14 mouse cellular contexts compared by ENCODE assay signal in the genomic region with DNA sequence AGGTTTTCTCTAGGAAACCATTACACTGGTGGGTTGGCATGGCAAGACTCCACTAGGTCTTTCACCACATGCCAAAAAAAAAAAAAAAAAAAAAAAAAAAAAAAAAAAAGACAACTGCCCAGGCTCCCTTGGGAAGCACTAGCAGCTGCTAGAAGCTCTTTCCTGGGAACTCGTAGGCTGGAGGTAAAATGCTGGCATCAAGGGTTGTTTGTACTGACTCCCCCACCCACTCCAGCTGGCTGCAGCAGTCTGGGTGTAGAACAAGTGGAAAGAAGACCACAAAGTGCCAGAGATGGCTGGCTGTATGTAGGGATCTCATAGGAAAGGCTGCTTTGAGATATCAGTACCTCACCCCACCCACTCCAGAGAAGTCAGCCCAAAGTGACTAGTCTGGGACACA.
DNase-seq lines count a peak whose midpoint lies in the region; ATAC-seq and TF ChIP-seq lines count a peak whose summit lies in the region.
"Had no signal": no experiment of that assay in that cellular context is flagged by ENCODE, and none has a peak within 500 bp of the region (broad histone marks: within the 10 kb centered on the region; RNA-seq: fewer than 3 reads in every experiment).

No protein-coding gene starts in this region.

- no peak overlapping the region for H3K4me2 ChIP-seq in midbrain, postnatal 0 days (ENCODE audit: low read depth, low read length, poor library complexity, severe bottlenecking)
- H3K4me2 ChIP-seq: hindbrain, embryonic 12.5 days; midbrain, embryonic 11.5 days had no signal

- H3K27ac ChIP-seq in gastrocnemius, adult 2 months, result no peak overlapping the region
- H3K27ac ChIP-seq in midbrain, postnatal 0 days (ENCODE audit: low read depth, low read length), result no peak overlapping the region
- H3K27ac ChIP-seq in midbrain, embryonic 10.5 days (replicated peaks), result no peak overlapping the region
- H3K27ac ChIP-seq: hindbrain, embryonic 12.5 days had no signal

- whole genome bisulfite sequencing in midbrain, postnatal 0 days, result 38% methylated on average over 1 of the region's 1 CpGs
- WGBS in midbrain, embryonic 10.5 days, result 50% methylated on average over 1 of the region's 1 CpGs

- no peaks in the 10 kb centered on the region for H3K4me1 ChIP-seq in midbrain, postnatal 0 days (ENCODE audit: insufficient read depth, low read length)
- no peaks in the 10 kb centered on the region for H3K4me1 ChIP-seq in midbrain, embryonic 10.5 days

- ATAC-seq in midbrain, postnatal 0 days (ENCODE audit: low FRiP score), result no peak
- ATAC-seq: intestine, embryonic 16.5 days had no signal

- H3K36me3 ChIP-seq in midbrain, postnatal 0 days (ENCODE audit: insufficient read depth, low read length), result no peaks in the 10 kb centered on the region
- no peaks in the 10 kb centered on the region for H3K36me3 ChIP-seq in midbrain, embryonic 10.5 days
- H3K36me3 ChIP-seq: hindbrain, embryonic 12.5 days had no signal

- no peak overlapping the region for H3K9ac ChIP-seq in midbrain, postnatal 0 days (replicated peaks; ENCODE audit: low read length, poor library complexity, severe bottlenecking)
- H3K9ac ChIP-seq: hindbrain, embryonic 12.5 days had no signal

- no peak for TF ChIP-seq CTCF in gastrocnemius, adult 2 months (IDR thresholded peaks at IDR 0.05)
- TF ChIP-seq CTCF in midbrain, postnatal 0 days (IDR thresholded peaks at IDR 0.05), result no peak

- H3K9me3 ChIP-seq in midbrain, postnatal 0 days (ENCODE audit: low read length), result no peaks in the 10 kb centered on the region
- no peaks in the 10 kb centered on the region for H3K9me3 ChIP-seq in midbrain, embryonic 10.5 days (replicated peaks)
- H3K9me3 ChIP-seq: hindbrain, embryonic 12.5 days had no signal

- peak; percentile 10 for DNase-seq in gastrocnemius, postnatal 14 days
- DNase-seq in gastrocnemius, adult 2 months, result no peak
- peak; percentile 15 for DNase-seq in midbrain, postnatal 0 days (ENCODE audit: low spot score)
- DNase-seq in midbrain, embryonic 10.5 days (ENCODE audit: low spot score), result no peak
- peak; percentile 41 to 60 for DNase-seq in left cerebral cortex, postnatal 36 days (ENCODE audit: low spot score in 2 of 2)
- DNase-seq in embryo, embryonic 11 days, result no peak
- DNase-seq in urinary bladder, adult 2 months (ENCODE audit: low spot score), result no peak
- DNase-seq in kidney, postnatal 36 days, result no peak
- DNase-seq: cerebellum, postnatal 25 days; kidney, postnatal 14 days; lung, postnatal 36 days had no signal

- no peaks in the 10 kb centered on the region for H3K27me3 ChIP-seq in midbrain, postnatal 0 days (ENCODE audit: insufficient read depth, low read length)
- H3K27me3 ChIP-seq in midbrain, embryonic 10.5 days (ENCODE audit: low read depth, poor library complexity, severe bottlenecking), result no peaks in the 10 kb centered on the region
- H3K27me3 ChIP-seq: hindbrain, embryonic 12.5 days had no signal

- H3K4me3 ChIP-seq in gastrocnemius, adult 2 months, result no peak overlapping the region
- H3K4me3 ChIP-seq in midbrain, postnatal 0 days (ENCODE audit: low read depth, low read length), result no peak overlapping the region
- H3K4me3 ChIP-seq in midbrain, embryonic 10.5 days, result no peak overlapping the region
- H3K4me3 ChIP-seq: hindbrain, embryonic 12.5 days had no signal

- intact Hi-C loops in gastrocnemius, postnatal 14 days (cut with DNase I; ENCODE audit: low total_unique reads), result no loop called here
- intact Hi-C loops in gastrocnemius, adult 2 months (cut with DNase I), result no loop called here
- intact Hi-C loops in left cerebral cortex, postnatal 36 days (cut with DNase I), result no loop called here

Comparison
In these comparisons a context has a peak if more than half of its experiments do, and no peak if none do; other contexts are left out.
1. DNase-seq: peak in gastrocnemius, postnatal 14 days (single experiment), midbrain, postnatal 0 days (single experiment) and left cerebral cortex, postnatal 36 days (2 of 2); none in gastrocnemius, adult 2 months (single experiment), midbrain, embryonic 10.5 days (single experiment), embryo, embryonic 11 days (single experiment), urinary bladder, adult 2 months (single experiment) and kidney, postnatal 36 days (0 of 2).